Mouse (Mus musculus) forebrain, embryonic 13.5 days (tissue): Measurements from ENCODE around the gene Ffar1. TPM values are rescaled to one million over a fixed set of nuclear protein-coding genes. Genes with fewer than 3 reads are reported as not detected.
"Not testable (repeated sequence)": the region's sequence is repeated elsewhere in the genome, so short reads cannot be mapped to it uniquely, and the experiment has no call there.

ENCODE experiments used
- ATAC-seq: fragments of 200-750 bp; cut with Nextera tagmentation; 2 replicates; pipeline ENCODE4 v1.8.0; 2017
- H3K27ac ChIP-seq: fragments of 300-500 bp; sonication (generic); 2 replicates; pipeline ENCODE4 v1.5.1; 2015; ENCODE audit warnings: inconsistent platforms, mild to moderate bottlenecking, moderate library complexity
- H3K27me3 ChIP-seq: fragments of 300-500 bp; sonication (generic); 2 replicates; pipeline ENCODE4 v1.6.1; 2015; ENCODE audit warnings: mild to moderate bottlenecking, inconsistent platforms
- H3K36me3 ChIP-seq: fragments of 300-500 bp; sonication (generic); 2 replicates; pipeline ENCODE4 v1.6.1; 2015; ENCODE audit warnings: mild to moderate bottlenecking, inconsistent platforms; ENCODE audit not compliant: poor library complexity, severe bottlenecking
- H3K4me1 ChIP-seq: fragments of 300-500 bp; sonication (generic); 2 replicates; pipeline ENCODE4 v1.6.1; 2015; ENCODE audit warnings: inconsistent platforms
- H3K4me2 ChIP-seq: fragments of 300-500 bp; sonication (generic); 2 replicates; pipeline ENCODE4 v1.6.1; 2015; ENCODE audit warnings: inconsistent platforms, mild to moderate bottlenecking, moderate library complexity
- H3K4me3 ChIP-seq: fragments of 300-500 bp; sonication (generic); 2 replicates; pipeline ENCODE4 v1.5.1; 2015; ENCODE audit warnings: mild to moderate bottlenecking, inconsistent platforms
- H3K9ac ChIP-seq: fragments of 300-500 bp; sonication (generic); 2 replicates; pipeline ENCODE4 v1.6.1; 2015; ENCODE audit warnings: mild to moderate bottlenecking, inconsistent platforms
- H3K9me3 ChIP-seq: fragments of 300-500 bp; sonication (generic); replicated peaks from 2 replicates; pipeline ENCODE4 v1.6.1; 2016; ENCODE audit warnings: inconsistent platforms
- WGBS: fragments of 180-500 bp; shearing (Covaris S2); methylation state at CpG from one replicate; pipeline ENCODE4 v1.1.7; 2015; 5-methylcytosine and 5-hydroxymethylcytosine counted together
- polyA plus RNA-seq: library from polyadenylated mRNA; unstranded; fragments of >200 nt; fragmentation: Nextera tagmentation; extraction: Ambion mirVana; gene quantifications from 2 replicates; pipeline ENCODE4 v1.2.1, GENCODE M21; 2015

Ffar1 gene
- polyA plus RNA-seq, 1 experiment from 2014 or later, result not detected

DNA sequence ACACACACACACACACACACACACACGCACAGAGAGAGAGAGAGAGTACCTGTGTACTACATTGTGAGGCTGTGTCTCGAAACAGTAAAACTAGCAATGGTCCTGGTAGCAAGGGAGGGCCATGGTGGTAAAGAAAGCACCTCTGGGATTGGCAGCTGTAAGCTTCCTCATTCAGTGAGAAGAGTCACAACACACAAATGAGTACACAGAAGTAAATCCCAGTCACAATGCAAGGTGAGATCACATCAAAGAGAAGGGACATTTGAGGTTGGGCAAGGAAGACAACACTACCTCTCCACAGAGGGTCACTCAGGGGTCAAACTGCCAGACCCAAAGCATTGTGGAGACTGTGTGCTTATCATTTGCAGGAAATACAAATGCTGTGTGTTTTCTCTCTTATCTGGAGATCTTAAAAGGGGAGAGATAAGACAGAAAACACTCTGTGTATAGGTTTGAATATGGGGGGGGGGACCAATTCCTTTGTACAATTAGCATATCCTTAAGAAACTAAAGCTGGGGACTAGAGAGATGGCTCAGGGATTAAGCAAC is 14.8 kb downstream of the Ffar1 start:
- WGBS, result 87% methylated on average over 2 of the region's 2 CpGs
- no peak for ATAC-seq
- no peaks in the 10 kb centered on the region for H3K9me3 ChIP-seq

DNA sequence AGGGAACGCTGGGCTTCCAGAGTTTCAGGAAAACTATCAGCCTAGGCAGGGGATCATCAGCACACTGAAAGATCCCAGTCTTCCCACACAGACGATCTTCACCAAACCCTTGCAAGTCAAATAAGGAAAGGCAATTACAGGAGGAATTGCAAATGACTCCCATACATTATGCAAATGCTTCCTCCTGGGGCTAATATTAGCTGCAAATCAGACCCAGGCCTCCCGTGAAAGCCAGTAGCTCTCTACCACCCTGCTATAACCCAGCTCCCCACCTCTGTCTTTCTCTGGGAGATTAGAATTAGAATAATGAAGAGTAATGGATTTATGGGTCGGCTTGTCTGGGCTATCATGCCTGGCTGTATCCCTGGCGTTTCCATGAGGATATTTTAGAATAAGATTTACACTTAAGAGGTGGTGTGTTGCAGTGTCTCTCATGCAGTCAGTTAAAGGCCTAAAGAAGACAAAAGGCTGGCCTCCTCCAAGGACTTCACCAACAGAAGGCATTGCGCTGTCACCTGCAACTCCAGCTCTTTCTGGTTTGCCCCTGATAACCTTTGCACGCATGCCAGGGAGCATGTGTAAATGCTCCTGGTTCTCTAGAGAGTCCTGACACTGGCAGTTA is 16.6 kb downstream of the Ffar1 start:
- Histone ChIP-seq H3K4me3 (no peak overlapping the region), H3K36me3 (no peaks in the 10 kb centered on the region), H3K4me1 (no peaks in the 10 kb centered on the region), H3K27ac (peak overlapping the region; percentile 6), H3K9ac (no peak overlapping the region), H3K4me2 (no peak overlapping the region), H3K27me3 (no peaks in the 10 kb centered on the region), H3K9me3 (no peaks in the 10 kb centered on the region)
- no peak for ATAC-seq
- 37% methylated on average over 7 of the region's 7 CpGs for WGBS

More for the DNA sequence above, 14.8 kb downstream of the Ffar1 start:
- Histone ChIP-seq H3K4me1 (no peaks in the 10 kb centered on the region), H3K4me2 (no peak overlapping the region), H3K9ac (no peak overlapping the region), H3K36me3 (no peaks in the 10 kb centered on the region), H3K4me3 (no peak overlapping the region), H3K27ac (no peak overlapping the region), H3K27me3 (no peaks in the 10 kb centered on the region)

- no peaks in the 10 kb centered on the region for H3K36me3 ChIP-seq
- ATAC-seq, result no peak
- WGBS, result 89% methylated on average over 5 of the region's 5 CpGs
These were observed 19.3 kb downstream of the Ffar1 start for GRCm38 (mm10) chr7:30842092-30842491.

DNA sequence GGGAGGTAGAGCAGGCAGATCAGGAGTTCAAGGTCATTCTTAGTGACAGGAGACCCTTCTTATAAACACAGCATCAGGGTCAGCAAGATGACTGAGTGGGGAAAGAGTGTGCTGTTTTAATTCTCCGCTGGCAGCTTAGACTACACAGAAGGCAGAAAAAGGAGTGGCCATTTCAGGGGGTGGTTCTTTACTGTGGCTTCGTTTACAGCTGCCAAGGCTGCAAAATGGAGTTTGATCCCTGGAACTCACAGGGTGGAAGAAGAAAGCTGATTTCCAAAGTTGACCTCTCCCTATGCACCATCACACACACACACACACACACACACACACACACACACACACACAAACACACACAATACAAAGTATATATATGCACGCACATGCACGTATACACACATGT is 20.0 kb downstream of the Ffar1 start:
- no peaks in the 10 kb centered on the region for H3K9me3 ChIP-seq
- H3K27ac ChIP-seq, result no peak overlapping the region
- H3K9ac ChIP-seq, result no peak overlapping the region
- H3K4me3 ChIP-seq, result no peak overlapping the region
- 76% methylated on average over 4 of the region's 4 CpGs for WGBS
- no peaks in the 10 kb centered on the region for H3K36me3 ChIP-seq
- H3K4me1 ChIP-seq, result no peaks in the 10 kb centered on the region
- no peak overlapping the region for H3K4me2 ChIP-seq
- ATAC-seq, result no peak
- H3K27me3 ChIP-seq, result no peaks in the 10 kb centered on the region

More at GRCm38 (mm10) chr7:30842092-30842491, 19.3 kb downstream of the Ffar1 start:
- Histone ChIP-seq H3K9me3 (no peaks in the 10 kb centered on the region), H3K27ac (no peak overlapping the region), H3K4me2 (no peak overlapping the region), H3K9ac (no peak overlapping the region), H3K27me3 (no peaks in the 10 kb centered on the region), H3K4me3 (no peak overlapping the region), H3K4me1 (no peaks in the 10 kb centered on the region)

DNA sequence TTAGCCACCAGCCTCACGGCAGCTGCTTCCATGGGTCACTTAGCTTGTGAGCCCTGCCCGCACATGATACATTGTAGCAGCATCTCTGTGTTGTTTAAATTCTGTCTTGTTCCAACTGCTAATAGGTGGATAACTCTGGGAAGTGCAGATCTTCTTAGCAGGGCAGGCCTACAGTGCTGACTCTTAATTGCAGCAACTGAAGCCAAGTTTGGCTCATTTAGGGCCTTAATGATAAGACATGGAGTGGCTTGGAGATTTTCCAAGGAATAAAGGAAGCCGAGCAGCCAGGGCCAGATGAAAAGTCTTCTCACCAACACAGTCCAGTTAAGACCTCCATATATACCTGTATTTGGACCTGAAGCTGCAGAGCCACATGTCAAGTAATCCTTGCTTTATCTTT is 21.1 kb downstream of the Ffar1 start:
- Histone ChIP-seq H3K4me2 (no peak overlapping the region), H3K4me3 (no peak overlapping the region), H3K9me3 (no peaks in the 10 kb centered on the region), H3K9ac (no peak overlapping the region), H3K27me3 (no peaks in the 10 kb centered on the region), H3K36me3 (no peaks in the 10 kb centered on the region), H3K27ac (no peak overlapping the region), H3K4me1 (no peaks in the 10 kb centered on the region)
- ATAC-seq, result no peak
- 76% methylated on average over 3 of the region's 3 CpGs for WGBS

DNA sequence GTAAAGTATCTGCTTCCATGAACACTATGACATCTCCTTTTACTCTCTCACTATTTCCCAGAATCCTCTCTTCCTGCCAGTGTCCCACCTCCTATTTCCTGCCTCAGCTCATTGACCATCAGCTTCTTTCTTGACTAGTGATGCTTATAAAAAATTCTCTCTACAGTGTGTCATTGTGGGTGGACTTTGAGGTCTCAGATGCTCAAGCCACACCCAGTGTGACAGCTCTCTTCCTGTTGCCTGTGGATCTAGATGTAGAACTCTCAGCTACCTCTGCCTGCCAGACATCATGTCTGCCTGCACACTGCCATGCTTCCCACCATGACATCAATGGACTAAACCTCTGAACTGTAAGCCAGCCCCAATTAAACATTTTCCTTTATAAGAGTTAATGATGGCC is 24.1 kb downstream of the Ffar1 start:
- Histone ChIP-seq H3K9me3 (no peaks in the 10 kb centered on the region), H3K27ac (no peak overlapping the region), H3K4me1 (no peaks in the 10 kb centered on the region), H3K4me2 (no peak overlapping the region), H3K4me3 (no peak overlapping the region), H3K9ac (no peak overlapping the region), H3K27me3 (no peaks in the 10 kb centered on the region), H3K36me3 (no peaks in the 10 kb centered on the region)
- ATAC-seq, result no peak

DNA sequence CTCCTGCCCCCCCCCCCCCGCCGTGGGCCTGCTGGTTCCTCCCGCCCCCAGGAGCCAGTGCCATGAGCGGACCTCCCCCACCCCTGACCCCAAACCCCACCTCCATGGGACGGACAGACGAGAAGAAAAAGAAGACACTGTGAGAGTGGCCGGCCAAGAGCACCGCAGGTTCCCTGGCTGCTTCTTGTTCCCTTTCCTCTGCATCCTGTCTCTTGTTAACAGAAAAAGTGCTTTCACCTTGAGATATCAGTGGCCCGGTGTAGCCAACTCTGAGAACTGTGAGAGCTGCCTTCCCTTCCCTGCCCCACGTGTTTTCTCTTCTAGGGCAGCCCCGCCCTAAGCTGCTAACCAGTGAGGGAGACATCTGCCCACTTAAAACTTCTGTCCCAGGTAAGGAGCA is 28.7 kb downstream of the Ffar1 start:
- ATAC-seq, H3K9me3 ChIP-seq, H3K27me3 ChIP-seq, H3K9ac ChIP-seq, H3K4me2 ChIP-seq, H3K4me3 ChIP-seq, H3K27ac ChIP-seq, H3K4me1 ChIP-seq, H3K36me3 ChIP-seq: not testable (repeated sequence)
- 53% methylated on average over 7 of the region's 11 CpGs for WGBS

DNA sequence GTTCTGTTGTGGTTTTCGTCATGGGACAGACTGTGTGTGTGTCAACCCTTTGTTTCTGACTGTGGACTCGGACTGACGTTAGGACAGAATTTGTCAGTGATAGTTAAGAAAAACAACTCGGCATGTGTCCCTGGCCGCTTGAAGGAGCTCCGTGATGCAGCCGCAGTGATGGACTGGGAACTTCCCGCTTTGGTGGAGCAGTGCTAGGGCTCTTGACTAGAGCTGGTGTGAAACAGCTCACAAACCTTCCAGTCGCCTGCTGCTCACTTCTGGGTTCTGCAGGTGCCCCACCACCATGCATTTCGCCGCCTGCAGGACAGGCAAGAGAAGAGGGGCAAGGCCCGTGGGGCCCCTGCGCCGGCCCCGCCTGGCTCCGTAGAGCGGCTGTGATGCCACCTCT is 29.1 kb downstream of the Ffar1 start:
- H3K4me1 ChIP-seq, result no peaks in the 10 kb centered on the region
- H3K36me3 ChIP-seq, result no peaks in the 10 kb centered on the region
- H3K9me3 ChIP-seq, result no peaks in the 10 kb centered on the region
- H3K27me3 ChIP-seq, result no peaks in the 10 kb centered on the region
- WGBS, result 84% methylated on average over 13 of the region's 17 CpGs
- no peak for ATAC-seq
- H3K9ac ChIP-seq, result no peak overlapping the region
- H3K4me3 ChIP-seq, result no peak overlapping the region
- no peak overlapping the region for H3K27ac ChIP-seq
- no peak overlapping the region for H3K4me2 ChIP-seq

DNA sequence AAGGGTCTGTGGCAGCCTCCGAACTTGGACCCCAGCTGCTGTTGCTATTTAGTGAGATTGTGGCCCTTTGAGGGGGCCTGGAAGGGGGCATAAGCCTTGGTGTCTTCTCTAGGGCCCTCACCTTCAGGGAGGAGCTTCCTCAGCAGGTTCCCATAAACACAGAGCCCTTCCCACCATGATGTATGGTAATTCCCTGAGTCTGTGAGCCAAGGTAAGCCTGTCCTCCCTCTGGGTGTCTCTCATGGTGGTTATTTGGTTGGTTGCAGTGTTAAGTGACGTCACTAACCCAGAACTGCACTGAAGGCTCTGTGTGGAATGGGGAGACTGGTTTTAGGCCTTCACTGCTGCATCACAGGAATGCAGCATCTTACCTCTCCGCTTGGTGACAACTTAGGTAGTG is 31.9 kb downstream of the Ffar1 start:
- Histone ChIP-seq H3K36me3 (no peaks in the 10 kb centered on the region), H3K4me2 (no peak overlapping the region), H3K4me3 (no peak overlapping the region), H3K27ac (no peak overlapping the region), H3K27me3 (no peaks in the 10 kb centered on the region), H3K9ac (no peak overlapping the region), H3K9me3 (no peaks in the 10 kb centered on the region), H3K4me1 (no peaks in the 10 kb centered on the region)
- no peak for ATAC-seq
- WGBS, result 71% methylated on average over 3 of the region's 3 CpGs

DNA sequence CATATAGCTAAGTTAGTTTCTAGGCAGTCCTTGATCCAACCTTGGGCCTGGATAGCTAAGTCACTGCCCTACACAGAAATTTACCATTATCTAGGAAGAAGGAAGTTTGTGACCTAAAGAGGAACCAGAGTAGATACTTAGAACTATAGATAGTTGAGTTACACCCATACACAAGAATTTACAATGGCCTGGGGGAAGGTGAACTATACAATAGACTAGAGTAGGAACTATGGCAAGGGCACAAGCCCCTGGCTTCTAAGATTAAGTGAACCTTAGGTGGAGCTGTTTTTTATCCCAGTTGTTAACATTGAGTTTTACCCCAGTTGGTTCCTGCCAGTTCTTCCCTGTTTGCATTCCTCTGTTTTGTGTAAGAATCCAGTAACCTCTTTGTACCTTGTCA is 32.5 kb downstream of the Ffar1 start:
- H3K36me3 ChIP-seq, H3K9ac ChIP-seq, H3K4me3 ChIP-seq, H3K4me2 ChIP-seq, ATAC-seq, H3K27ac ChIP-seq, H3K27me3 ChIP-seq, H3K4me1 ChIP-seq, H3K9me3 ChIP-seq: not testable (repeated sequence)

DNA sequence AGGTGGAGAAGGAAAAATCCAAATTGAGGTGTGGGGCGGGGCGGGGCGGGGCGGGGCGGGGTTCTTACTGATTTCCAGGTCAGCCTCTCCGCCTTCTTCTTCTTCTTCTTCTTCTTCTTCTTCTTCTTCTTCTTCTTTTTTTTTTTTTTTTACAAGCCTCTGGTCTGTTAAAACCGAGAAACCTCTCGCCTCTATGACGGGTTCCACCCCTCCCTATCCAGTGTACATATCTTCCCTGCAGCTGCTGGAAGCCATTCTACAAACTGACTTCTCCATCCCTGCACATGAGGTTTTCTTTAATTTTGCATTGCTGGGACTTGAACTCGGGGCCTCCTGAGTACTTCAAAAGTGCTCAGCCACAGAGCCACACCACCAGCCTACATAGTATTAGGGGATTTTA is 34.7 kb downstream of the Ffar1 start:
- 94% methylated on average over 10 of the region's 10 CpGs for WGBS

DNA sequence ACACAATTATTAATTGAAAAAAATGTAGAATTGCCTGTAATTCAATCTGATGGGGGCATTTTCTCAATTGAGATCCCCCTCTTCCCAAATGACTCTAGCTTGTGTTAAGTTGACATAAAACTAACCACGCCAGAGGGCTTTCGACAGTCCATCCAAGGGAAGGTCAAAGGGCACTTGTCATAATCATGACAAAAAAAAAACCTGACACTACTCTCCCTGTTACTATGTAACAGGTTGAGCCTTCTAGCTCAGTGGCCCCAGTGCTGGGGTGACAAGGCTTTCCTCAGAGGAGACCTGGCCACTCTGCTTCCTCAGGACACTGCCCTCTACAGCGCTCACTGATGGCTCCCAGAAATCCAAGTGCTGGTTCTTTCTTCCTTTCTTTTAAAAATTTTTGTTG is 37.1 kb downstream of the Ffar1 start:
- H3K27me3 ChIP-seq, result no peaks in the 10 kb centered on the region
- H3K9ac ChIP-seq, result no peak overlapping the region
- no peak overlapping the region for H3K4me2 ChIP-seq
- 96% methylated on average over 3 of the region's 3 CpGs for WGBS
- H3K4me3 ChIP-seq, result no peak overlapping the region
- H3K4me1 ChIP-seq, result no peaks in the 10 kb centered on the region
- no peak for ATAC-seq
- no peak overlapping the region for H3K27ac ChIP-seq
- H3K36me3 ChIP-seq, result no peaks in the 10 kb centered on the region
- H3K9me3 ChIP-seq, result no peaks in the 10 kb centered on the region

More for the DNA sequence above, 34.7 kb downstream of the Ffar1 start:
- Histone ChIP-seq H3K9ac (no peak overlapping the region), H3K9me3 (no peaks in the 10 kb centered on the region), H3K27ac (no peak overlapping the region), H3K4me1 (no peaks in the 10 kb centered on the region), H3K36me3 (no peaks in the 10 kb centered on the region), H3K4me3 (no peak overlapping the region), H3K27me3 (no peaks in the 10 kb centered on the region), H3K4me2 (no peak overlapping the region)
- no peak for ATAC-seq

- H3K27me3 ChIP-seq, result no peaks in the 10 kb centered on the region
- H3K36me3 ChIP-seq, result no peaks in the 10 kb centered on the region
- H3K4me3 ChIP-seq, result no peak within 1 kb of the TSS
- no peak within 1 kb of the TSS for H3K4me2 ChIP-seq
- no peak within 1 kb of the TSS for H3K9ac ChIP-seq
- H3K4me1 ChIP-seq, result no peaks in the 10 kb centered on the region
- no peak for ATAC-seq
- H3K9me3 ChIP-seq, result no peaks in the 10 kb centered on the region
- H3K27ac ChIP-seq, result no peak within 1 kb of the TSS
- 93% methylated on average over 18 of the region's 18 CpGs for WGBS
These were observed 37.7 kb downstream of the Ffar1 start, which contains the start of gene Ffar2 for GRCm38 (mm10) chr7:30823675-30824074. Gene Ffar2 (minus strand): TSS chr7:30823775.
